Mouse (Mus musculus) embryonic stem cell, embryonic (primary cell): Measurements from ENCODE around the gene Gm5861.
"Not testable (repeated sequence)": the region's sequence is repeated elsewhere in the genome, so short reads cannot be mapped to it uniquely, and the experiment has no call there.

Experiments used
- CTCF ChIA-PET, 4 experiments: fragments of 300-600 bp in 2 of 4; fragments of 350-600 bp in 2 of 4; sonication (Branson Sonifier 250); formaldehyde crosslinking; loops; one replicate each; lab custom pipeline; 2022; ENCODE audit warnings: inconsistent platforms in 2 of 4; lab: Charles Lee
- POLR2A ChIA-PET, 4 experiments: fragments of 300-600 bp in 2 of 4; fragments of 350-600 bp in 2 of 4; sonication (Branson Sonifier 250); formaldehyde crosslinking; loops; one replicate each; lab custom pipeline; 2022; ENCODE audit warnings: antibody characterized with exemption in 4 of 4, inconsistent platforms in 1 of 4; lab: Charles Lee

Gene Gm5861

DNA sequence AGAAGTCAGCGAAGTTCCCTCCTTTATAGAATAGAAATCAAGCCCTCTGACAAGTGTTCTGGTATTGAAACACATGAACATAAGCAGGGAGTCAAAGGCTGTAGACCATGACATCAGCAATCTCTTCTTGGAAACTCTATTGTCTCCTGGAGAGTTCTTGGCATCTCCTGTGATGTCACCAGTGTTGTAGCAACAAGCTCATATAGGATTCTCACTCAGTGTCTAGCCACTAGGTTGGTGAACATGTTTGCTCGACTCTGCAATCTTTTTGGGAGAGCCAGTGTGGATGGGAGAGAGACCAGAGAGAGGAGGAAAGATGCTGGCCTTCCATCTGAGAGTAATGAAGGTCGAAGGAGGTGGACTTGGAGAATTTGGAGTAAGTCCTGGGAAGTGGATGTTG, at the start of gene Gm5861:
Gene Gm5861, plus strand, starts transcription at position 301 of the 400 bp plus-strand sequence.
- POLR2A ChIA-PET, CTCF ChIA-PET: not testable (repeated sequence)

DNA sequence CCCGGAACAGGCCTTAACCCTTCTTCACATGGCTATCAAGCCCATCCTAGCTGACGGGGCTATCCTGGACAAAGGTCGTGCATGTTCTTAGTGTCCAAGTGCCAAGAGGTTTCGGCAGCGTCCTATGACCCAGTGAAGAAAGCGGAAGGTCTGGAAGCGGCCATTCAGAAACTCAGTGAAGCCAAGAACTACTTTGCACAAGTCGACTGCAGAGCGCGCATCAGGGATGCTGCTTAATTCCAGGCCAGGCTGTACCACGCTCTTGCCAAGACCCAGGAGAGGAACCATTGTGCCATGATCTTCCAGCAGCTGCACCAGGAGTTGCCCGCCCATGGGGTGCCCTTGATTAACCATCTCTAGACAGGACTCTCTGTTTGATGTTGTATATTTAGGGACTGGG, 44.8 kb upstream of the Gm5861 start:
- CTCF ChIA-PET, POLR2A ChIA-PET: not testable (repeated sequence)
